Mouse (Mus musculus) CH12.LX (cell line): ENCODE measurements around the gene Ghitm.

Experiments used
- BHLHE40 ChIP-seq: IDR thresholded peaks from 2 replicates; pipeline ENCODE4 v1.6.1; 2011; ENCODE audit warnings: mild to moderate bottlenecking, low read depth, low read length, improper control_type of control experiment
- CHD1 ChIP-seq: IDR thresholded peaks from 2 replicates; pipeline ENCODE4 v1.6.1; 2012; ENCODE audit warnings: low read depth, low read length, improper control_type of control experiment, inconsistent platforms
- CHD2 ChIP-seq: IDR thresholded peaks from 2 replicates; pipeline ENCODE4 v1.6.1; 2011; ENCODE audit warnings: low read length, improper control_type of control experiment
- CTCF ChIP-seq, 2 experiments: IDR thresholded peaks in 1 of 2; conservative IDR thresholded peaks in 1 of 2; 2 replicates each; pipeline ENCODE4 v1.5.1; 2011 to 2012; ENCODE audit warnings: low read depth in 2 of 2, low read length in 2 of 2, improper control_type of control experiment in 1 of 2, inconsistent platforms in 1 of 2, mild to moderate bottlenecking in 1 of 2, moderate library complexity in 1 of 2
- ELF1 ChIP-seq: IDR thresholded peaks from 2 replicates; pipeline ENCODE4 v1.6.1; 2014; ENCODE audit warnings: low read depth, mild to moderate bottlenecking, inconsistent platforms, low read length, improper control_type of control experiment
- EP300 ChIP-seq: IDR thresholded peaks from 2 replicates; pipeline ENCODE4 v1.6.1; 2011; ENCODE audit warnings: low read length, improper control_type of control experiment
- POLR2A ChIP-seq: IDR thresholded peaks from 2 replicates; pipeline ENCODE4 v1.6.1; 2011; ENCODE audit warnings: low read depth, mild to moderate bottlenecking, improper control_type of control experiment, low read length
- RAD21 ChIP-seq: IDR thresholded peaks from 2 replicates; pipeline ENCODE4 v1.6.1; 2011; ENCODE audit warnings: low read depth, mild to moderate bottlenecking, low read length, improper control_type of control experiment, moderate library complexity
- UBTF ChIP-seq: IDR thresholded peaks from 2 replicates; pipeline ENCODE4 v1.6.1; 2012; ENCODE audit warnings: low read depth, mild to moderate bottlenecking, inconsistent platforms, low read length, improper control_type of control experiment, moderate library complexity
- USF2 ChIP-seq: conservative IDR thresholded peaks from 2 replicates; pipeline ENCODE4 v1.6.1; 2011; ENCODE audit warnings: low read depth, low read length, improper control_type of control experiment
- ZMIZ1 ChIP-seq: IDR thresholded peaks from 2 replicates; pipeline ENCODE4 v1.6.1; 2012; ENCODE audit warnings: low read depth, mild to moderate bottlenecking, inconsistent platforms, low read length, improper control_type of control experiment
- ZNF384 ChIP-seq: IDR thresholded peaks from 2 replicates; pipeline ENCODE4 v1.6.1; 2012; ENCODE audit warnings: low read depth, low read length, improper control_type of control experiment, inconsistent platforms

GRCm38 (mm10) chr14:37119233-37119632, 15.8 kb downstream of the Ghitm start:
- TF ChIP-seq CHD2 (no peak), CTCF (conservative IDR thresholded peaks at IDR 0.05 in 1 of 2, IDR thresholded peaks at IDR 0.05 in 1 of 2; ENCODE audit: low read depth in 2 of 2, low read length in 2 of 2) (no peak), ZNF384 (no peak), POLR2A (no peak), ELF1 (no peak), USF2 (no peak), UBTF (no peak), BHLHE40 (no peak), CHD1 (no peak), RAD21 (no peak), ZMIZ1 (no peak), EP300 (no peak)
